Mouse (Mus musculus): ENCODE data around the gene Spdl1. TPM values are rescaled to one million over a fixed set of nuclear protein-coding genes. Genes with fewer than 3 reads are reported as not detected.
A peak's percentile ranks its signal among the peaks of the same experiment; 100 is the strongest.

Gene Spdl1
- polyA plus RNA-seq, 1 experiment, result 15.7 TPM

- Histone ChIP-seq H3K27ac (ENCODE audit: insufficient read depth, low read depth, low read length) (no peak overlapping the region), H3K4me3 (ENCODE audit: insufficient read depth, low read length) (no peak overlapping the region), H3K4me1 (ENCODE audit: control insufficient read depth, insufficient read depth, low read length) (no peaks in the 10 kb centered on the region)
- TF ChIP-seq CTCF (IDR thresholded peaks at IDR 0.05; ENCODE audit: low read depth, low read length) (no peak), POLR2A (IDR thresholded peaks at IDR 0.05; ENCODE audit: borderline replicate concordance, low read depth, low read length) (no peak)
Measured at GRCm38 (mm10) chr11:34856652-34857051, 23.2 kb upstream of the Spdl1 start.

- H3K4me1 ChIP-seq (ENCODE audit: control insufficient read depth, insufficient read depth, low read length), result no peaks in the 10 kb centered on the region
- H3K4me3 ChIP-seq (ENCODE audit: insufficient read depth, low read length), result peak overlapping the region; percentile 36
- no peak overlapping the region for H3K27ac ChIP-seq (ENCODE audit: insufficient read depth, low read depth, low read length)
- TF ChIP-seq CTCF (IDR thresholded peaks at IDR 0.05; ENCODE audit: low read depth, low read length) (no peak), POLR2A (IDR thresholded peaks at IDR 0.05; ENCODE audit: borderline replicate concordance, low read depth, low read length) (no peak)
Measured at GRCm38 (mm10) chr11:34846268-34846652, 12.8 kb upstream of the Spdl1 start.

DNA sequence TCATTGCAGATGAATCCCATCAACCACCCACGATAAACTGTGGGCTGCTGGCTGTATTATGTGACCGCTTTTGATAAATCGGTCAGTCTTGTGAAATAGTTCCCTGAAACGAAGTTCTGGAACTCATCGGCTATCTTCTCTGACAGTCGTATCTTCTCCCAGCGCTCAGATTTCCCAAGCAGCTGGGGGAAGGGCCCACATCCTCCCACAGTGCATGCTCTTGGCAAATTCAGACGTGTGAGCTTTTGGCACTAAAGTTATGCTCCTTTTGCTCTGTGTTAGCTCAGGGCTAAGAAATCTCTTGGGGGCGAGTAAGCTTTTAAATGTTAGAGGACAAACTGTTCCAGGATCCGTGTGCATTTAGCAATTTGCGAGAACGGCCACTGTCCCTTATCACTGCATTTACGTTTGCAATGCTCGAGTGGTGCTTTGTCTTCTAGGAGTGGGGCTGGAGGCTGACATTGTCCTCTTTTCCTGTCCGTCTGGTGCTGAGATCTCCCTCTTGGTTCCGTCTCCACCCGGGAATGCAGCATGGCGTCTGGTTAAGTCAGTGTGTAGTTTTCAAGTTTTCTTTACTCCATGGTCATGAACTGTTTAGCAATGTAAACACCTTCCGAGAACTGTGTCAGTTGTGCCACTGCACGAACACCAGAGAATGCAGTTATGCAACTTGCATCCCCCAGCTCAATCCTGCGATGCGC is 12.3 kb upstream of the Spdl1 start:
- peak overlapping the region; percentile 36 for H3K4me3 ChIP-seq (ENCODE audit: insufficient read depth, low read length)
- TF ChIP-seq CTCF (IDR thresholded peaks at IDR 0.05; ENCODE audit: low read depth, low read length) (no peak), POLR2A (IDR thresholded peaks at IDR 0.05; ENCODE audit: borderline replicate concordance, low read depth, low read length) (no peak)
- H3K4me1 ChIP-seq (ENCODE audit: control insufficient read depth, insufficient read depth, low read length), result no peaks in the 10 kb centered on the region
- H3K27ac ChIP-seq (ENCODE audit: insufficient read depth, low read depth, low read length), result no peak overlapping the region

GRCm38 (mm10) chr11:34843517-34843916 is 10.1 kb upstream of the Spdl1 start:
- Histone ChIP-seq H3K4me1 (ENCODE audit: control insufficient read depth, insufficient read depth, low read length) (no peaks in the 10 kb centered on the region), H3K27ac (ENCODE audit: insufficient read depth, low read depth, low read length) (no peak overlapping the region), H3K4me3 (ENCODE audit: insufficient read depth, low read length) (no peak overlapping the region)
- no peak for TF ChIP-seq POLR2A (IDR thresholded peaks at IDR 0.05; ENCODE audit: borderline replicate concordance, low read depth, low read length)
- no peak for TF ChIP-seq CTCF (IDR thresholded peaks at IDR 0.05; ENCODE audit: low read depth, low read length)

DNA sequence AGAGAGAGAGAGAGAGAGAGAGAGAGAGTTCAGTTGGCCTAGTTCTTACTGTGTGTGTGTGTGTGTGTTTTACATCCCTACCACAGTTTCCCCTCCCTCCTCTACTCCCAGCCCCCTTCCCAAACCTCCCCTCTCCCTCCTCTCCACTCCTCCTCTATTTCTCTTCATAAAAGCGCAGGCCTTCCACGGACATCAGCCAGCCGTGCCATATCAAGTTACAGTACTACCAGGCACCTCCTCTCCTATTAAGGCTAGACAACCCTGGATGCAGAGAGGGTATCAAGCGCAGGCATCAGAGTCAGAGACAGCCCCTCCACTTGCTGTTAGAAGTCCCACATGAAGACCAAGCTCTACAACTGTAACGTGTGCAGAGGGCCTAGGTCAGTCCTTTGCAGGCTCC is 6.8 kb upstream of the Spdl1 start:
- no peaks in the 10 kb centered on the region for H3K4me1 ChIP-seq (ENCODE audit: control insufficient read depth, insufficient read depth, low read length)
- H3K27ac ChIP-seq (ENCODE audit: insufficient read depth, low read depth, low read length), result no peak overlapping the region
- H3K4me3 ChIP-seq (ENCODE audit: insufficient read depth, low read length), result no peak overlapping the region
- TF ChIP-seq CTCF (IDR thresholded peaks at IDR 0.05; ENCODE audit: low read depth, low read length) (no peak), POLR2A (IDR thresholded peaks at IDR 0.05; ENCODE audit: borderline replicate concordance, low read depth, low read length) (no peak)

GRCm38 (mm10) chr11:34839051-34839450 is 5.6 kb upstream of the Spdl1 start:
- TF ChIP-seq CTCF (IDR thresholded peaks at IDR 0.05; ENCODE audit: low read depth, low read length) (no peak), POLR2A (IDR thresholded peaks at IDR 0.05; ENCODE audit: borderline replicate concordance, low read depth, low read length) (no peak)
- no peak overlapping the region for H3K27ac ChIP-seq (ENCODE audit: insufficient read depth, low read depth, low read length)
- H3K4me3 ChIP-seq (ENCODE audit: insufficient read depth, low read length), result no peak overlapping the region
- H3K4me1 ChIP-seq (ENCODE audit: control insufficient read depth, insufficient read depth, low read length), result peaks cover 2% of the 10 kb centered on the region; the same call in 1 of the 2 replicates

GRCm38 (mm10) chr11:34836272-34836671 is 2.8 kb upstream of the Spdl1 start:
- Histone ChIP-seq H3K4me1 (ENCODE audit: control insufficient read depth, insufficient read depth, low read length) (peaks cover 9% of the 10 kb centered on the region), H3K4me3 (ENCODE audit: insufficient read depth, low read length) (no peak overlapping the region), H3K27ac (ENCODE audit: insufficient read depth, low read depth, low read length) (no peak overlapping the region)
- TF ChIP-seq CTCF (IDR thresholded peaks at IDR 0.05; ENCODE audit: low read depth, low read length) (no peak), POLR2A (IDR thresholded peaks at IDR 0.05; ENCODE audit: borderline replicate concordance, low read depth, low read length) (no peak)

GRCm38 (mm10) chr11:34832678-34833077 is 763 bp downstream of the Spdl1 start:
- no peak for TF ChIP-seq CTCF (IDR thresholded peaks at IDR 0.05; ENCODE audit: low read depth, low read length)
- TF ChIP-seq POLR2A (IDR thresholded peaks at IDR 0.05; ENCODE audit: borderline replicate concordance, low read depth, low read length), result 0 out of 2 replicates have a peak, but pooled peaks have one; percentile 50
- Histone ChIP-seq H3K4me3 (ENCODE audit: insufficient read depth, low read length) (peak overlapping the region; percentile 90), H3K27ac (ENCODE audit: insufficient read depth, low read depth, low read length) (peak overlapping the region; percentile 64), H3K4me1 (ENCODE audit: control insufficient read depth, insufficient read depth, low read length) (peaks cover 23% of the 10 kb centered on the region)

DNA sequence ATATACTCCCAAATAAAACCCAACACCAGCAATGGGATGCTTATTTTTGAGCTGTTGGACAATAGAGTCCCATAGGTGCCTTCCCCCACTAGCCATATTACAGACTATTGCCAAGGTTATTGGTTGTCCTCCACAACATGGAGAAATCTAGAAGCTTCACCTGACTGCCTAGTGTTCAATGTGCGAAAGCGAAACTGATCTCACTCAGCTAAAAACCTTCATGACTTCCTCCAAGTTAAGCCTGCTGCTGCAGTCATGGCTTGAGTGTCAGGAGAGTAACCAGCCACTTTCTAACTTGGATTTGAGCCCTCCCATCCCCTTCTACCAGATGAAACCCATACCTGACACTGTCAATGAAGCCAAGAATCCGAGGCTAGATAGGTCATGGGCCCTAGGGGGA is 5.6 kb downstream of the Spdl1 start:
- Histone ChIP-seq H3K27ac (ENCODE audit: insufficient read depth, low read depth, low read length) (peak overlapping the region; percentile 93), H3K4me1 (ENCODE audit: control insufficient read depth, insufficient read depth, low read length) (peaks cover 40% of the 10 kb centered on the region), H3K4me3 (ENCODE audit: insufficient read depth, low read length) (no peak overlapping the region)
- TF ChIP-seq POLR2A (IDR thresholded peaks at IDR 0.05; ENCODE audit: borderline replicate concordance, low read depth, low read length) (no peak), CTCF (IDR thresholded peaks at IDR 0.05; ENCODE audit: low read depth, low read length) (no peak)

DNA sequence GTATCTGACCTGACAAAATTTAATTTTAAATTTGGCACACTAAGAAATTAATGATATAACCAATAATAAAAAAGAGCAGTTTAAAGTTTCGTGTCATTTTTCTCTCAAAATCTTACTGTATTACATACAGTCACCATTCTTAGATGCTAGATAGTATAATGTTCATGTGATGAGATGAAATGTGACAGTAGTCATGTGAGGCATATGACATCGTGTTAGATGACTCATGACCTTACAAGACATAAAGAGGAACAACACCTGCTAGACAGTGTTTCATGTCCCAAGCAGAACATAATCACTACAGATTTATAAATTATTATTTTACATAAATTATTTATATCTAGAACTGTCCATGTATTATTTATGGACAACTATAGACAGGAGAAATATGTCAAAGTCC is 6.5 kb downstream of the Spdl1 start:
- TF ChIP-seq POLR2A (IDR thresholded peaks at IDR 0.05; ENCODE audit: borderline replicate concordance, low read depth, low read length), result no peak
- no peak for TF ChIP-seq CTCF (IDR thresholded peaks at IDR 0.05; ENCODE audit: low read depth, low read length)

More for the DNA sequence above, 6.5 kb downstream of the Spdl1 start:
- peaks cover 36% of the 10 kb centered on the region for H3K4me1 ChIP-seq (ENCODE audit: control insufficient read depth, insufficient read depth, low read length)
- no peak overlapping the region for H3K4me3 ChIP-seq (ENCODE audit: insufficient read depth, low read length)
- peak overlapping the region; percentile 95 for H3K27ac ChIP-seq (ENCODE audit: insufficient read depth, low read depth, low read length)
